Mouse (Mus musculus): ENCODE data around the gene Sh3gl1.
"Not testable (repeated sequence)": the region's sequence is repeated elsewhere in the genome, so short reads cannot be mapped to it uniquely, and the experiment has no call there.

Sh3gl1 gene

GRCm38 (mm10) chr17:56036176-56036900 lies at the start of gene Sh3gl1:
Gene Sh3gl1, minus strand, starts transcription at chr17:56036635.
- DNase-seq (ENCODE audit: low spot score) = peak; percentile 99

DNA sequence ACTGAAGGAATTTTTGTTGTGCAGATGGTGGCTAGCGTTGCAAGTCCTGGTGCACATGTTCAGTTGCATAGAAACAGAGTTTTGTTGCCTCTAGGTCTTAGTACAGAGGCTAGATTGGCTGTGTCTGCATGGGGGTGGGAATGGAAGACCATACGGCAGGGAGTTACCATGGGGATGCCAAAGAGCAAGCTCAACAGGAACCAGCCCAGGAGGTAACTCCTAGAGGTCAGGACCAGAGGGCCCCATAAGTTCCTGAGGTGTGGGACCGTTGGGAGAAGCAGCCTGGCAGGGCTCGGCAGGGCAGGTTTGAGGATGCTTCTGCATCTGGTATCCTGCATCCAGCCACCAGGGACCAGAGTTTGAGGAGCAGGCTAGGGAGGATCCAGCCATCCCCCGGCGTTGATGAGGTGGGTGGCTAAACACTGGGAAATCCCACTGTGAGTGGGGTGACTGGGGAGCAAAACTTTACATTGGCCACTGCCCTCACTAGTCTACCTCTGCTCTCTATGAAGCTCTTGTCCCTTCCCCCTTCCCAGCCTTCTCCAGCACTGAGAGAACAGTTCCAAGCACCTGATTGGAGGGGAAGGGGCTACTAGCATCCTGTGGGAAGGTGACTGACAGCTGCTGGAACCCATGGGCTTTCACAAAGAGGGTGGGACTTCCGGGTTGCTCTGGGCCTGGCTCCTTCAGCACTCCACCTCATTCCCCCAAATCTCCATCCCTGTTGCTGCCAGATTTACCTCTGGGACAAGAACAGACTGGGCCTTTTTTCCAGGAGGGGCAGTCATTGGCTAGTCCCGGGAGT lies 44.5 kb upstream of the Sh3gl1 start:
- DNase-seq (ENCODE audit: low spot score) = no peak

GRCm38 (mm10) chr17:56079921-56080320 lies 43.5 kb upstream of the Sh3gl1 start:
- no peak for DNase-seq (ENCODE audit: low spot score)

GRCm38 (mm10) chr17:56078880-56079795 lies 42.7 kb upstream of the Sh3gl1 start, which contains the start of gene Hdgfl2:
Gene Hdgfl2, plus strand, starts transcription at chr17:56079634.
- DNase-seq (ENCODE audit: low spot score) = peak; percentile 100

GRCm38 (mm10) chr17:56078361-56078760 lies 41.9 kb upstream of the Sh3gl1 start:
- not testable (repeated sequence) for DNase-seq (ENCODE audit: low spot score)

DNA sequence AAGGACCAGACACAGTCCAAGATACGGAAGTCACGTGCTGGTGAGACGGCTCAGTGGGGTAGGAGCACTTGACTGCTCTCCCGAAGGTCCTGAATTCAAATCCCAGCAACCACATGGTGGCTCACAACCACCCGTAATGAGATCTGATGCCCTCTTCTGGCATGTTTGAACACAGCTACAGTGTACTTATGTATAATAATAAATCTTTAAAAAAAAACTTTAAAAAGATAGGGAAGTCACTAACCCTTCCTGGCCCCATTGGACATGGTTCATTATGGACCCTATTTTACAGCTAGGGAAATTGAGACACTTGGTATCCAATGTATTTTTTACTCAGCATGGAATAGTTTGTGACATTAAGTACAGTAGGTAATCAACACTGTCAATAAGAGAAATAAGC lies 41.1 kb upstream of the Sh3gl1 start:
- no peak for DNase-seq (ENCODE audit: low spot score)

DNA sequence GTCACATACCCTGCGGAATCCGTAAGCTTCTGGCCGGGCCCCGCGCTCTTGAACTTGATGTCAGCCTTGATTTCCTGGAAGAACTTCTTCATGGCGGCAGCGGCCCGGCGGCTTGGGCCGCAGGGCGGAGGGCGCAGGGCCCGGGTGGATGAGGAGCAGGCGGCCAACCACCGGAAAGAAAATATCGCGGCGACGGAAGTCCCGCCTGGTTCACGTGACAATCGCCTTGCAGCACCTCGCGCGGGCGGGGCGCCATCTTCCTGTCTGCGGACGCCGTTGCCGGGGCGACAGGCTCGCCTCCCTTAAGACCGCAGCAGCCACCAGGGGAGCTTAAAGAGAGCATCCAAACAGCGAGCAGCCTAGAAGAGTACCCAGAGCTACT lies 38.4 kb upstream of the Sh3gl1 start, which contains the start of gene Ubxn6:
TSS of gene Ubxn6 (minus strand) at position 202 of the 382 bp plus-strand sequence.
- peak; percentile 97 for DNase-seq (ENCODE audit: low spot score)

DNA sequence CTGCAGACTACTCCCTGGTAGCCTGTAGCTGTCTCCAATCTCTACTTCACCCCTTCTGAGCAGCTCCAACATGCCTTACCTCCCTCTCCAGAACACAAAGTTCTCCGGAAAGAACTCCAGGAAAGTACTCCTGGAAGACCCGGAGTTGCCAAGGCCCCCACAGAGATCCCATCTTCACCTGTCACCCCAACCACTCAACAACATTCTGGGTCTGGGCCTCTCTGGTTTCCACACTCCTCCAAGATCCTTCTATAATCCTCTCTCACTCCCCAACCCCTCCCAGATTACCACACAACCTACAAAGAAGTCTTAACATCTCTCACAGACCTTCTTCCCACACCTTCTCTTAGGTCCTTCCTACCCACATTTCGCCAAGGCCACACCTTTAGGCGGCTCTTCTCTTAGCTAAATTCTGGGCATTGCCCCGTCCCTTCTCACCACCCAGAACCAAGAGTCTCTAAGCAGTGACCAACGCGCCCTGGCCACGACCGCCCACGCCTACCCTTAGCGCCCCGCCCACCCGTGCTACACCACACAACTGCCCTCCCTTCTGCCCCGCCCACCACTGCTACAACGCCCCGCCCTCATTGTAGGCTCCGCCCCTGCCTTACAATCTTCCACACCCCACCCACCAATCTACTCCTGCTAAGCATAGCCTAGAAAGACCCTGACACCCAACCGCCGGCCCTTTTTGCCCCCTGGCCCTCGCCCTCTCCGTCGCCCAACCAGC lies 37.8 kb upstream of the Sh3gl1 start:
- DNase-seq (ENCODE audit: low spot score) = no peak

- DNase-seq (ENCODE audit: low spot score) = no peak
Measured at GRCm38 (mm10) chr17:56072243-56072642, 35.8 kb upstream of the Sh3gl1 start.

DNA sequence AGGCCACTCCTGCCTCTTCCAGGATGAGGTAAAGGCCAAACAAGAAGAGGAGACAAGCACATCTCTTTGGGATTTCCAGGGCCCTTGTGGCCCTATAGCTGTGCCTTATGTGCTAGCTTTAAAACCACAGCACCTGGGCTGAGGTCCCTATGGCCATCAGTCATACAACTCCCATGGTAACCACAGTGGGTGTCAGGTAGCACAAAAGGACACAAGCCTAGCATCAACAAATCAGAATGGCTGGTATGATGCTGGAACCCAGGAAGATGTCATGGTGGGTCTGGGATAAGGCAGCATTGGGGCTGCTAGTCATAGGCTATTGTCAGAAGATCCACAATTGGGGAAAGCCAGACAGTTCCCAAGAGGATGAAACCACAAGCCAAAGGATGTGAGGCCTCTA lies 34.7 kb upstream of the Sh3gl1 start:
- no peak for DNase-seq (ENCODE audit: low spot score)

DNA sequence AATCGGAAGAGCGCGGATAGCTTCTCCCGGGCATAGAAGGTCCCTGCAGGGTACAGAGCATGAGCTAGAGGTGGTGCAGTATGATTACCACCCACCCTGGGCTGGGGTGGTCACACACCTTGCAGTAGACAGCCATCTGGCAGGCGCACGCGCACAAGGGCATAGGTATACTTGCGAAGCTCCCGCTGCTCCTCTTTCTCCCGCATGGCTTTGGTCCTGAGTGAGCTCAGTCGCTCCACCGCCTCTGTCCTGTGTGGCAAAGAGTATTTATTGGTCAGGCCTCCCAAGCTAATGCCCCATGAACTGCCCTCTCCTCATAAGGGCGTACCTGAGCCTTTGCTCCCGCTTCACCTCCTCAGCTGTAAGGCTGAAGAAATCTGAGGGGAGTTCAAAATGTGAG lies 32.6 kb upstream of the Sh3gl1 start:
- no peak for DNase-seq (ENCODE audit: low spot score)

- DNase-seq (ENCODE audit: low spot score) = no peak
Measured at GRCm38 (mm10) chr17:56066451-56066850, 30.0 kb upstream of the Sh3gl1 start.

GRCm38 (mm10) chr17:56065715-56066114 lies 29.3 kb upstream of the Sh3gl1 start:
- not testable (repeated sequence) for DNase-seq (ENCODE audit: low spot score)

GRCm38 (mm10) chr17:56062081-56062480 lies 25.6 kb upstream of the Sh3gl1 start:
- DNase-seq (ENCODE audit: low spot score) = no peak

DNA sequence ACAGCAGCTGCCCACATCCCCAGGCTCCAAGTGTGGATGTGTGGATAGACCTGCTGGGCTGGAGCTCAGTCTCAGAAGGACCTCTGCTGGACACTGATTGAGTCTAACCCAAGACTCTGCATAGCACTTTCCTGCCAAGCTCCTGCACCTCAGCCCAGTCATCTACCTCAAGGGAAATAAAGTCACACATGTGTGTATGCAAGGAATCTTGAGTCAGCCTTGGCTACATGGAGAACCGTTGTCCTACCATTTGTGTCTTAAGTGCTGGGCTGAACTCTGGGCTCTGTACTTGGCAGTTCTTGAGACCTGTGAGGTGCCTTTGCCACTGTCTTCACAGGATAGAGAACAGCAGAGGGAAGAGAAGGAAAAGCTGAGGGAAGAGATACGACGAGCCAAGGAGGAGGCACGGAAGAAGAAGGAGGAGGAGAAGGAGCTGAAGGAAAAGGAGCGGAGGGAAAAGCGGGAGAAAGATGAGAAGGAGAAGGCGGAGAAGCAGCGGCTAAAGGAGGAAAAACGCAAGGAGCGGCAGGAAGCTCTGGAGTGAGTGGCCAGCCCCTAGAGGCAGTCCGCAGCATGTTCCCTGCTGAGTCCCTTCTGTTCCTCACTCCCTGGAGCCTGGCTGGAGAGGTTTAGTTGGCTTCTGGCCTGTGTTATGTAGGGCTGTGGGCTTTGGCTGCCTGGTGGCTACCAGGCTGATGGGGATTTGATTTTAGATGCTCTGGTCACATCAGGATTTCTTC lies 21.1 kb upstream of the Sh3gl1 start:
- no peak for DNase-seq (ENCODE audit: low spot score)

DNA sequence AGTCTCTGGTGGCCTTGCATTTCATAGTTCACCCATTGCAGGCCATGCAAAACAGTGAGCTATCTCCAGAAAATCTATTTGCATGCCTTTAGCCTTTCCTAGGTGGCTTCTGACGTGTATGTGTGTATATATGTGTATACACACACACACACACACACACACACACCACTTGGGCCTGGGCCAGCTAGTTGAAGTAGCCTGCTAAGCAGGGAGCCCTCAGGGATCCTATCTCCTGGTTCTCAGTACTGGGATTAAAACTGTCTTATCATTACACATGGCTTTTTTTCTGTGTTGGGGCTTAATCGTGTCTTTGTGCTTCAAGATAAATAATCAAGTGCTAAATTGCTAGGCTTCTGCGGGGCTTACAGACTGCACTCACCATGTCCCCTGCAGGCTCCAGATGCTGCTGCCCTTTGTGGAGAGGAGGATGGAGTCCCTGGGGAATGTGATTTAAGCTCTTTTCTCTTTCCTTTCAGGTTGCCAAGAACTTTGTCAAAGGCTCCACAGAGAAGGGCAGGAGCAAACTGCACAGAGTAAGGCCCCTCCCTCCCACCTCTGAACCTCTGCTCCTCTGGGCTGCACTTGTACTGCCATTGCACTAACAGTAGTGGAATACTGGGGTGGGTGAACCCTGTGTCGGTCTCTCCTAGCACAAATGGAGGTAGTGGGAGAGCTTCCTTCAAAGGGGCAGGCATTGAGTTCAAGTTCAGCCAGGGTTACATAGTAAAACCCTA lies 19.7 kb upstream of the Sh3gl1 start:
- no peak for DNase-seq (ENCODE audit: low spot score)

DNA sequence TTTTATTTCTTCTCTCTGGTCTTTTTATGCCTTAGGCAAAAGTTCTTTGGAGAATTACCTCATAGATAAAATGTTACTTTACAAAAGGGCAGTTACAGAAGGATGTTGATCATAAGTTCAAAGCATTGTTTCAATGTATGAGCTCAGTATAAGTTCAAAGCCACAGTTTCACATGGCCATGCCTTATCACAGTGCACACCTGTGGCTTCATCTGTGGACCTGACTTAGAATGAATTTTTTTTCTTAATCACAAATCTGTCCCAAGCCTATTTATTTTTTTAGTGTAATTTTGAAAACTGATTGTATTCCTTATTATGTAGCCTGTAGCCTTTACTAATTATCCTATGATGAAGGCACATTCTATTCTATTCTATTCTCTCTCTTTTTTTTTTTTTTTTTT lies 18.5 kb upstream of the Sh3gl1 start:
- no peak for DNase-seq (ENCODE audit: low spot score)

GRCm38 (mm10) chr17:56051369-56051768 lies 14.9 kb upstream of the Sh3gl1 start:
- DNase-seq (ENCODE audit: low spot score) = no peak

DNA sequence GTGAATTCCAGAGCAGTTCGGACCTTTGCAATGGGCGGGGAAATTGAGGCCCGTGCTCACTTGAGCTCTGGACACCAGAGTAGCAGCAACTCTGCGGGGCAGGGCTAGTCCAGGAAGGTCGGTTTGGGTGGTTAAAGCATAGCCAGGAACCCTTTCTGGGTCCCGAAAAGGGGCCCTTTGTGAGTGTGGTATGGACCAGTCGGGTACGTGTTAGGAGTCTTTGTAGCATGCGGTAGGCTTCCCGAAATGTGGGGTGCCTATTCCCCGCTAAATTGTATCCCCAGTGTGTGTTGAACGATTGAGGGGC lies 4.4 kb upstream of the Sh3gl1 start:
- DNase-seq (ENCODE audit: low spot score) = no peak
